Mouse (Mus musculus) liver, adult 2 months (tissue): ENCODE measurements around the gene Ppbp. TPM values are rescaled to one million over a fixed set of nuclear protein-coding genes. Genes with fewer than 3 reads are reported as not detected.

Source experiments
- DNase-seq: peaks from one replicate; pipeline ENCODE4 v3.0.0-alpha.2; 2011; ENCODE audit warnings: low read depth, low spot score; ENCODE audit errors: extremely low read depth
- H3K27ac ChIP-seq: fragments of 200-500 bp; replicated peaks from 2 replicates; pipeline ENCODE4 v1.5.1; 2012; ENCODE audit warnings: low read depth, mild to moderate bottlenecking, control low read depth, inconsistent platforms, low read length; ENCODE audit not compliant: insufficient read depth
- H3K27me3 ChIP-seq: fragments of 200-500 bp; 2 replicates; pipeline ENCODE4 v1.6.1; 2012; ENCODE audit warnings: mild to moderate bottlenecking, moderate library complexity, low read length, inconsistent platforms; ENCODE audit not compliant: control insufficient read depth, insufficient read depth
- H3K36me3 ChIP-seq: fragments of 200-500 bp; 2 replicates; pipeline ENCODE4 v1.6.1; 2012; ENCODE audit warnings: low read length, inconsistent platforms; ENCODE audit not compliant: control insufficient read depth, insufficient read depth
- H3K4me1 ChIP-seq: fragments of 200-500 bp; 2 replicates; pipeline ENCODE4 v1.6.1; 2011; ENCODE audit warnings: low read length; ENCODE audit not compliant: control insufficient read depth, insufficient read depth
- H3K4me3 ChIP-seq: fragments of 200-500 bp; 2 replicates; pipeline ENCODE4 v1.5.1; 2011; ENCODE audit warnings: low read depth, mild to moderate bottlenecking, control low read depth, low read length, moderate library complexity; ENCODE audit not compliant: insufficient read depth
- H3K79me2 ChIP-seq: fragments of 200-500 bp; 2 replicates; pipeline ENCODE4 v1.6.1; 2012; ENCODE audit warnings: inconsistent platforms, mild to moderate bottlenecking, low read length, moderate library complexity; ENCODE audit not compliant: control insufficient read depth, insufficient read depth
- H3K9ac ChIP-seq: fragments of 200-500 bp; 2 replicates; pipeline ENCODE4 v1.6.1; 2012; ENCODE audit warnings: low read depth, mild to moderate bottlenecking, control low read depth, inconsistent platforms, low read length
- CTCF ChIP-seq: fragments of 200-500 bp; IDR thresholded peaks from 2 replicates; pipeline ENCODE4 v1.5.1; 2011; ENCODE audit warnings: low read depth, low read length, control low read depth
- POLR2A ChIP-seq: fragments of 200-500 bp; IDR thresholded peaks from 2 replicates; pipeline ENCODE4 v1.6.1; 2011; ENCODE audit warnings: low read length, control low read depth; ENCODE audit not compliant: insufficient read depth; ENCODE audit errors: extremely low read depth
- WGBS: fragments of 180-500 bp; shearing (Covaris S2); methylation state at CpG from one replicate; pipeline ENCODE4 v1.1.7; 2018; 5-methylcytosine and 5-hydroxymethylcytosine counted together
- polyA plus RNA-seq: library from polyadenylated mRNA; depleted of rRNA; stranded (reverse); fragments of >200 nt; gene quantifications from 2 replicates; pipeline ENCODE4 v1.2.3, GENCODE M21; 2012
- total RNA-seq: library from RNA; depleted of rRNA; stranded (reverse); fragments of >200 nt; gene quantifications from 2 replicates; pipeline ENCODE4 v1.2.3, GENCODE M21; 2014

The Ppbp gene
- total and polyA plus RNA-seq, 2 experiments: 0.65 to 1.5 TPM

GRCm38 (mm10) chr5:90777621-90778020, 9.3 kb downstream of the Ppbp start:
- TF ChIP-seq CTCF: no peak
- no peak for TF ChIP-seq POLR2A
- WGBS: 92% methylated on average over 10 of the region's 10 CpGs
- H3K4me3 ChIP-seq: no peak overlapping the region
- no peak overlapping the region for H3K9ac ChIP-seq
- no peak for DNase-seq
- no peak overlapping the region for H3K27ac ChIP-seq
- H3K27me3 ChIP-seq: no peaks in the 10 kb centered on the region
- H3K4me1 ChIP-seq: 0 out of 2 replicates have a peak, but pooled peaks cover 3% of the 10 kb centered on the region
- no peaks in the 10 kb centered on the region for H3K36me3 ChIP-seq
- no peaks in the 10 kb centered on the region for H3K79me2 ChIP-seq

- Histone ChIP-seq H3K4me1 (no peaks in the 10 kb centered on the region), H3K79me2 (no peaks in the 10 kb centered on the region), H3K27me3 (no peaks in the 10 kb centered on the region), H3K36me3 (no peaks in the 10 kb centered on the region), H3K9ac (no peak overlapping the region), H3K27ac (no peak overlapping the region), H3K4me3 (no peak overlapping the region)
- no peak for DNase-seq
- TF ChIP-seq POLR2A (no peak), CTCF (no peak)
- WGBS: 83% methylated on average over 6 of the region's 6 CpGs
Observed at GRCm38 (mm10) chr5:90778856-90779255, 10.5 kb downstream of the Ppbp start.

GRCm38 (mm10) chr5:90783697-90784096, 15.4 kb downstream of the Ppbp start:
- no peak overlapping the region for H3K27ac ChIP-seq
- no peak for DNase-seq
- H3K4me3 ChIP-seq: no peak overlapping the region
- no peaks in the 10 kb centered on the region for H3K36me3 ChIP-seq
- WGBS: 84% methylated on average over 3 of the region's 3 CpGs
- H3K4me1 ChIP-seq: no peaks in the 10 kb centered on the region
- no peaks in the 10 kb centered on the region for H3K27me3 ChIP-seq
- no peak overlapping the region for H3K9ac ChIP-seq
- no peak for TF ChIP-seq POLR2A
- TF ChIP-seq CTCF: no peak
- no peaks in the 10 kb centered on the region for H3K79me2 ChIP-seq

GRCm38 (mm10) chr5:90785659-90786588, 17.6 kb downstream of the Ppbp start, which contains the start of gene Cxcl3:
Gene Cxcl3, plus strand, starts transcription at chr5:90786103.
- Histone ChIP-seq H3K27me3 (no peaks in the 10 kb centered on the region), H3K79me2 (no peaks in the 10 kb centered on the region), H3K36me3 (no peaks in the 10 kb centered on the region), H3K27ac (no peak within 1 kb of the TSS), H3K9ac (no peak within 1 kb of the TSS), H3K4me3 (no peak within 1 kb of the TSS), H3K4me1 (no peaks in the 10 kb centered on the region)
- 20% methylated on average over 26 of the region's 26 CpGs for WGBS
- TF ChIP-seq CTCF (peak; percentile 25; the same call in 1 of the 2 replicates), POLR2A (no peak)
- peak; percentile 37 for DNase-seq

- no peaks in the 10 kb centered on the region for H3K36me3 ChIP-seq
- H3K9ac ChIP-seq: no peak overlapping the region
- WGBS: 84% methylated on average over 4 of the region's 4 CpGs
- no peak overlapping the region for H3K4me3 ChIP-seq
- H3K27ac ChIP-seq: no peak overlapping the region
- H3K27me3 ChIP-seq: no peaks in the 10 kb centered on the region
- DNase-seq: peak; percentile 20
- no peaks in the 10 kb centered on the region for H3K4me1 ChIP-seq
- no peaks in the 10 kb centered on the region for H3K79me2 ChIP-seq
- TF ChIP-seq POLR2A: no peak
- peak; percentile 34; the same call in 1 of the 2 replicates for TF ChIP-seq CTCF
Observed at GRCm38 (mm10) chr5:90788114-90788513, 19.8 kb downstream of the Ppbp start.
